Mouse (Mus musculus): Measurements from ENCODE around the gene Ptprh. TPM values are rescaled to one million over a fixed set of nuclear protein-coding genes. Genes with fewer than 3 reads are reported as not detected.
"Not testable (repeated sequence)": the region's sequence is repeated elsewhere in the genome, so short reads cannot be mapped to it uniquely, and the experiment has no call there.

The Ptprh gene
- polyA plus RNA-seq, 1 experiment from 2014 or later: not detected

DNA sequence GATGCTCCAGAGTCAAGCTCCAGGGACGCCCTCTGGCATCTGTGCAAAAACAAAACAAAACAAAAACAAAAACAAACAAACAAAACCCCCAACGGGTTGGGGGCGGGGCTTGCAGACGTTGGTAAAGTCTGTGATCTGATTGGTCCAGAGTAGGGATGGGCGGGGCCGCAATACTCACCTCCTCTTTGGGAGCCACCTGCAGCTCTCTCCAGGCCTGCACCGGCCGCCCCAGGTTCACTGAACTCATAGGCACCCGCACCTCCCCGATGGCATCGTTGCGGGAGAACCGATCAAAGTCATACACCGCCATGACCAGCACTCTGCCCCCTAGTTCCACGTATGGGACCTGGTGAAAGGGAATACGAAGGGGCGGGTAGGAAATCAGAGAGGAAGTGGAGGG lies 61.8 kb downstream of the Ptprh start:
- peaks cover 28% of the 10 kb centered on the region for H3K27me3 ChIP-seq
- ATAC-seq (no peak), DNase-seq (ENCODE audit: low read depth, low spot score) (no peak)
- ChIA-PET POLR2A (no interaction called here), CTCF (no interaction called here)
- TF ChIP-seq CTCF (IDR thresholded peaks at IDR 0.05): no peak
- in situ Hi-C loops (cut with MboI; ENCODE audit: low pct_unique_long_range_greater_than_20kb): no loop called here

DNA sequence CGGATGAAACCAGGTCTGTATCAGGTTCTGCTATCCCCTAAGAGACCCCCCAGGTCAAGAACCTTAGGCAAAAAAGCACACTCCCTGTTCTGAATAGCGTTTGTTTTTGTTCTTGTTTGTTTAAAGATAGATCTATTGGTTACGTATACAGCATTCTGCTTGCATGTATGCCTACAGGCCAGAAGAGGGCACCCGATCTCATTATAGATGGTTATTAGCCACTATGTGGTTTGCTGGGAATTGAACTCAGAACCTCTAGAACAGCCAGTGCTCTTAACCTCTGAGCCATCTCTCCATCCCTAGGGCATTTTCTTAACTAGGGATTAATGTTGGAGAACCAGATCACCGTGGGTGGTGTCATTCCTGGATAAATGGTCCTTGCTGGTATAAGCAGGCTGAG lies 62.5 kb downstream of the Ptprh start:
- no peak for TF ChIP-seq CTCF (IDR thresholded peaks at IDR 0.05)
- ATAC-seq (no peak), DNase-seq (ENCODE audit: low read depth, low spot score) (no peak)
- CTCF ChIA-PET: no interaction called here
- peaks cover 26% of the 10 kb centered on the region for H3K27me3 ChIP-seq
- in situ Hi-C loops (cut with MboI; ENCODE audit: low pct_unique_long_range_greater_than_20kb): no loop called here
- POLR2A ChIA-PET: no interaction called here

DNA sequence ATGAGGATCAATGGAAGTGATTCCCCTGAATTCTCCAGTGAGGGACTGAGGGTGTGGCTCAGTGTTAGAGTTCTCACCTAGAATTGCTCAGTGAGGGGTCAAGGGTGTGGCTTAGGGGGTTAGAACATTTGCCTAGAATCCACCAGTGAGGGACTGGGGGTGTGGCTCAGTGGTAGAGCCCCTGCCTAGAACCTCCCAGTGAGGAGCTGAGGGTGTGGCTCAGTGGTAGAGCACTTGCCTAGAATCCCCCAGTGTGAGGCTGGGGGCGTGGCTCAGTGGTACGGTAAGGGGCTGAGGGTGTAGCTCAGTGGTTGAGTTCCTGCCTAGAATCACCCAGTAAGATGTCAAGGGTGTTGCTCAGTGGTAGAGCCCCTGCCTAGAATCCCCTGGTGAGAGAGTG lies 64.8 kb downstream of the Ptprh start:
- ChIA-PET POLR2A (no interaction called here), CTCF (no interaction called here)
- in situ Hi-C loops (cut with MboI; ENCODE audit: low pct_unique_long_range_greater_than_20kb): no loop called here
- no peak for DNase-seq (ENCODE audit: low read depth, low spot score)
- no peak for ATAC-seq
- peaks cover 28% of the 10 kb centered on the region for H3K27me3 ChIP-seq
- no peak for TF ChIP-seq CTCF (IDR thresholded peaks at IDR 0.05)

DNA sequence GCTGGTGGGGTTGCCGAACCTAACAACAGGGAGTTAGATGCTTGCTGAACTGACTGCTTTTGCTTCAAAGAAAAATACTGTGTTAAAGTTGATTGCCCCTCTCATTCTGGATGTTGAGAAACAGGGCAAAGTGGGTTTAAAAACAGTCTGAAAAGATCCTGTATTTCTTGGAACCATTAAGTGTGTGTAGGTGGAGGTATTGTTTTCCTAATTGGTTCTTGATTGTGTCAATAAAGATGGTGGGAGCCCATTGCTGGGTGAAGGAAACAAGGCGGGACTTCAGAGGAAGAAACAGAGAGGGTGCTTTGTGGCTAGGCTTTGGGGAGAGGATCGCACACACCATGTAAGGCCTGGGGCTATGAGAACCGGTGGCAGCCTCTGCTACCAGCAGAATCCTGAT lies 66.7 kb downstream of the Ptprh start:
- no peak for TF ChIP-seq CTCF (IDR thresholded peaks at IDR 0.05)
- ATAC-seq: no peak
- POLR2A ChIA-PET: no interaction called here
- H3K27me3 ChIP-seq: peaks cover 17% of the 10 kb centered on the region
- no peak for DNase-seq (ENCODE audit: low read depth, low spot score)
- in situ Hi-C loops (cut with MboI; ENCODE audit: low pct_unique_long_range_greater_than_20kb): no loop called here
- CTCF ChIA-PET: no interaction called here

DNA sequence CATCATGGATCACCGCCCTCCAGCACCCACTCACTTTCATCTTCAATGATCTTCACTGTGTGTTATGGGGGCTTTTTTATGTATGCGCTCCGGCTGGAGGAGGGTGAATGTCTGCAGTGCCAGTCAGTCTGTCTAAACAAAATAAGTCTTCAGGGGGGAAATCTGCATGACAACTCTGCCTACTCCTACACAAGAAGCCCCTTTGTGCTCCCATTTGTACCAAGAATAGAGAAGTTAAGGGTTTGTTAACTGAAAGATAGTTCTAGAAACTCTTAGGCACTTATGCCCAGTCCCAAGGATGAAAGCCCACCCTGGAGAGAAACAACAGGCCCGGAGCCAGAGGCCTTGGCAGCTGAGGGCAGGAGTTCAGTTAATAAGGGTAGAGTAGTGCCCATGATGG lies 67.5 kb downstream of the Ptprh start:
- POLR2A ChIA-PET: no interaction called here
- in situ Hi-C loops (cut with MboI; ENCODE audit: low pct_unique_long_range_greater_than_20kb): no loop called here

DNA sequence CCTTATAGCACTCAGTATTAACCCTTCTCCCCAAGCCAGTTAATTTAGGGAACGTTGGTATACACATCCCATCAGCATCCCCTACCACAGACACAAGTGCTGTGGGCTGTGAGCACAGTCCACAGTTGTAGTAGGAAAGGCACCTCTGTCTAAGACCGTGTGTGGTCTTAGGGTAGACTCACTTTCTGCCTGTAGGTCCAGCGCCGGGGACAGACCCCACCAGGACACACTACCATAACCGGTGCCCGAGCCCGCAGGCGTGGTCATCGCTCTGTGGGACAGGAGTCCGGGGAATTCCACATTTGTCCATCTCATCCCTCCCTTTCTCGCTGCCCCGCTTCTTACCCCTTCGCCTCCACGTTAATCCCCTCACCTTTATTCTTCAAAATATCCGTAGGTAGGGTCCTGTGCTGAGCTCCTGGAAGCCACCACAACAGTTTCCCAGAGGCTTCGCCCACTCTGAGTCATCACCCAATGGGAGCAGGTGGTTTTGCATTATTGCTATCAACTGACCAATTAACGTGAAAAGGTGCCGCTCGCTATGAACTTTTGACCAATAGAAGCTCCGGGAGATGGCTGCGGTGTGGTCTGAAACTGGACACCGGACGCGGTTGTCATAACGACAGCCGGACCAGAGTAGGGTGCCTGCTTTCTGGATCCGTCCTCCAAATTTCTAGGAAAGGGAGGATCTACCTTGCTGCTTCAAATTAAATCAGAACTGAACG lies 71.7 kb downstream of the Ptprh start, which contains the start of gene Dnaaf3:
Gene Dnaaf3, minus strand, starts transcription at position 449 of the 725 bp plus-strand sequence.
- ChIA-PET POLR2A (no interaction called here), CTCF (interaction anchor here (1.6 kb wide), 1 partner anchor 8 kb away, joined by 3 read pairs; the partner anchor contains the start of gene Tnni3)
- ATAC-seq (peak; percentile 93), DNase-seq (ENCODE audit: low read depth, low spot score) (peak; percentile 63)
- TF ChIP-seq CTCF (IDR thresholded peaks at IDR 0.05): no peak
- peaks cover 8% of the 10 kb centered on the region for H3K27me3 ChIP-seq
- in situ Hi-C loops (cut with MboI; ENCODE audit: low pct_unique_long_range_greater_than_20kb): no loop called here

More for the DNA sequence above, 67.5 kb downstream of the Ptprh start:
- CTCF ChIA-PET: no interaction called here
- no peak for ATAC-seq
- peaks cover 17% of the 10 kb centered on the region for H3K27me3 ChIP-seq
- TF ChIP-seq CTCF (IDR thresholded peaks at IDR 0.05): no peak
- no peak for DNase-seq (ENCODE audit: low read depth, low spot score)

DNA sequence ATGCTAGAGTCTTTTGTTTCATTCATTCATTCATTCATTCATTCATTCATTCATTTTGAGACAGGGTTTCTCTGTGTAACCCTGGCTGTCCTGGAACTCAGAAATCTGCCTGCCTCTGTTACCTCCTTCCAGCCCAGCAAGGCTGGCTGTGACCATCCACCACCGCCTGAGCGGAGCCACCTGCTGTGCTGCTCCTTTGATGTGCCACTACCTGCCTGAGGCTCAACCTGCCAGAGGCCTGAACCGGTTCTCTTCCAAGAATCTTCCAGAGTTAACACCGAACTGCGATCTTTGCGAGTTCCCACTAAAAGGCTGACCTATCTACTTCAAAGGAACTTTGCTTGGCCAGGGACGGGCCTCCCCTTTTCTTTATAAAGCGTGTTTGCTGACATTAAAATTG lies 73.7 kb downstream of the Ptprh start:
- POLR2A ChIA-PET; H3K27me3 ChIP-seq; DNase-seq (ENCODE audit: low read depth, low spot score); in situ Hi-C loops (cut with MboI; ENCODE audit: low pct_unique_long_range_greater_than_20kb); ATAC-seq: not testable (repeated sequence)
- CTCF ChIA-PET: interaction anchor here (0.7 kb wide), 1 partner anchor 14 kb away, joined by 3 read pairs; no protein-coding TSS in a partner anchor

DNA sequence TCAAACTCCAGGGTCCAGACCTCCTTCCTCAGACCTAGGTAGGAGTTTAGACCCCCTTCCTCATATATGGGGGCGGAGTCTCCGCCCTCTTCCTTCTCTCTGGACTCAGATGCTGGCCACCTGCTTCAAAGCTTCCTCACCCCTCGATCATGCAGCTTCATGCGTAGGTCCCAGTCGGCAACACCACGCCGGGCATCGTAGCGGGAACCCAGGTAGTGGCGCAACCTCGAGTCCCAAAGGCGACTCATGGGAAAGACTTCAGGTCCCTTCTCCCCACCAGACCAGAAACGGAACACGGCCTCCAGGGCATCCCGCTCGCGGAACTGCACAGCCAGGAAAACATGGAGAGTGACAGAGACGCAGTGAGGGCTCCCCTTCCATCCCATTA lies 76.5 kb downstream of the Ptprh start:
- in situ Hi-C loops (cut with MboI; ENCODE audit: low pct_unique_long_range_greater_than_20kb): no loop called here
- CTCF ChIA-PET: no interaction called here
- TF ChIP-seq CTCF (IDR thresholded peaks at IDR 0.05): no peak
- H3K27me3 ChIP-seq: no peaks in the 10 kb centered on the region
- POLR2A ChIA-PET: no interaction called here
- DNase-seq (ENCODE audit: low read depth, low spot score) (no peak), ATAC-seq (no peak)

DNA sequence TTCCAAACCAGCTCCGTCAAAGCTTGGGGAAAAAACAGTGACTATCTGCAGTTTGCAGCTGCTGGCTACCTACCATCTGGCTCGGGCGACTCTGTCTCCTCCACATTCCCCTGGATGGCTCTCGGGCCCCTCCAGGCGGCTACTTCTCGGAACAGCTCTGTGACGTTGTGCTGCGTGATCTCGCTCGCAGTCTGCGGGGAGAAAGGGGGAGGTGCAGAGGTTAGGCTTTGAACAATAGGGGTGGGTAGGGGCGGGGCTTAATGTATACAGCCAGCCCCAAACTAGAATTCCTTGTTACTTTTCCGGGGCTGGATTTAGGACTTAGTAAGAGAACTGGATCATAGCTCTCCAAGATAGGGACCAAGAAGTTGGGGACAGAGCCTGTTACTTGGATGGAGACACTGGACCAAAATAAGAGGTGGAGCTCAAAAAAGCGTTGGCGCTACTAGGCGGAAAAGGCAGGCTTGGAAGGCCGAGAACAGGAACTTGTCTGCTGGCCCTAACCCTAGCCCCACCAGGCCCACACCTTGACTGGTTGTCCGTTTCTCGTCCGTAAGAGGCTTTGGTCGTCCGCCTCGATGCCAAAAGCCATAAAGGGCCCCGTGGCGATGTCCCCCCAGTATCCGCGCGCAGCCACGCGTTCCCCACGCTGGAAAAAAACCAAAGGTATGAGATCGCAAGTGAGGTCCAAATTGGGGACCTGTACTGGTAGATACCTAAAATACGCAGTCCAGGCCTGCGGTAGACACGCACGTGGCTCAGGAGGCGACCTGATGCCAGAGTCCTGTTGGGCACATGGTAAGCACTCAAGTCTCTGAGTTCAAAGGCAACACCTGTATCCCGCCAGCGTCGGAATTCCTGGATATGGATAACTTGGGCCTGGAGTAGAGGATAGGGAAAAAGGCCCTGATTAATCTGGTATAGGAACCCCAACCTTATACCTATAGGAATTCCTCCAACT lies 77.2 kb downstream of the Ptprh start:
- H3K27me3 ChIP-seq: no peaks in the 10 kb centered on the region
- ATAC-seq: no peak
- in situ Hi-C loops (cut with MboI; ENCODE audit: low pct_unique_long_range_greater_than_20kb): no loop called here
- CTCF ChIA-PET: interaction anchor here (0.8 kb wide), 1 partner anchor 13 kb away, joined by 3 read pairs; no protein-coding TSS in a partner anchor
- TF ChIP-seq CTCF (IDR thresholded peaks at IDR 0.05): no peak
- POLR2A ChIA-PET: no interaction called here
- no peak for DNase-seq (ENCODE audit: low read depth, low spot score)

DNA sequence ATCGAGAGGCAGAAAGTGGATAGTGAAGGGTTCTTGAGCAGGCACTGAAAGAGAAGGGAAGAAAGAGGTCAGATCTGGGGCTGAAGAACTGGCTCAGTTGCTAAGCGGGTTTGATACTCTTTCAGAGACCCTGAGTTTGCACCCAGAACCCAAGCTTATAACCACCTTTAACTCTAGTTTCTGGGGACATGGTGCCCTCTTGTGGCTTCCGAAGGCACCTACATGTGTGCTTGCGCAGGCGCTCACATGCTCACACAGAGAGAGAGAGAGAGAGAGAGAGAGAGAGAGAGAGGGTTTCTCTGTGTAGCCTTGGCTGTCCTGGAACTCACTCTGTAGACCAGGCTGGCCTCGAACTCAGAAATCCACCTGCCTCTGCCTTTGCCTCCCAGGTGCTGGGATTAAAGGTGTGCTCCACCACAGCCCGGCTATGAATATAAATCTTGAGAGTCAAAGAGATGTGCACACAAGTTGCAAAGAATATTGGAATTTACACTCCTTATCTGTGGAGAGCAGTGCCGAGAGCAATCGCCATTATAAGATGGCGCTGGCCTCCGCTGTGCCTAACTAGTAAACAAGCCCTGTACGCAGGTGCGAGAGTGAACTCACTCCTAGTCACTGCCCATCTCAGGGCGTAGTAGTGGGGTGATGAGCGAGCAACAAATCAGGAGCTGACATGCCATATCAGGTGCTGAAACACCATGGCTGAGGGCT lies 79.5 kb downstream of the Ptprh start, which contains the start of gene Tnni3:
Gene Tnni3, minus strand, starts transcription at position 18 of the 711 bp plus-strand sequence.
- in situ Hi-C loops (cut with MboI; ENCODE audit: low pct_unique_long_range_greater_than_20kb); H3K27me3 ChIP-seq; DNase-seq (ENCODE audit: low read depth, low spot score): not testable (repeated sequence)
- POLR2A ChIA-PET: interaction anchor here (0.7 kb wide), 2 partner anchors 14 to 938 kb away, joined by 3 to 4 read pairs; no protein-coding TSS in a partner anchor
- CTCF ChIA-PET: interaction anchor here (0.9 to 3.4 kb wide), 8 partner anchors 8 to 91 kb away, joined by 3 to 20 read pairs (median 3); partner anchors contain the start of genes Dnaaf3 and Tnnt1
- peak; percentile 71 for TF ChIP-seq CTCF (IDR thresholded peaks at IDR 0.05)
- peak; percentile 60 for ATAC-seq

Measured in Patski (cell line).